Mouse (Mus musculus) mesoderm, embryonic 11.5 days (tissue): ENCODE measurements around the gene Tmem243.

Experiments
- DNase-seq: peaks from one replicate; pipeline ENCODE4 v3.0.0-alpha.2; 2012; ENCODE audit warnings: low read depth, low spot score

Gene Tmem243

GRCm38 (mm10) chr5:9100207-9100848, at the start of gene Tmem243:
Gene Tmem243, plus strand, starts transcription at chr5:9100668.
- DNase-seq = peak; percentile 92

GRCm38 (mm10) chr5:9056020-9056660, 44.3 kb upstream of the Tmem243 start:
- peak; percentile 64 for DNase-seq

GRCm38 (mm10) chr5:9057277-9057879, 43.1 kb upstream of the Tmem243 start:
- no peak for DNase-seq

GRCm38 (mm10) chr5:9059303-9060023, 41.0 kb upstream of the Tmem243 start:
- DNase-seq = no peak

- DNase-seq = no peak
Measured at GRCm38 (mm10) chr5:9060228-9060627, 40.2 kb upstream of the Tmem243 start.

- no peak for DNase-seq
Measured at GRCm38 (mm10) chr5:9064217-9064616, 36.3 kb upstream of the Tmem243 start.

- DNase-seq = no peak
Measured at GRCm38 (mm10) chr5:9068886-9069285, 31.6 kb upstream of the Tmem243 start.

GRCm38 (mm10) chr5:9069599-9070209, 30.8 kb upstream of the Tmem243 start:
- DNase-seq = no peak

- no peak for DNase-seq
Measured at GRCm38 (mm10) chr5:9071360-9071759, 29.1 kb upstream of the Tmem243 start.

GRCm38 (mm10) chr5:9073177-9073854, 27.2 kb upstream of the Tmem243 start:
- peak; percentile 8 for DNase-seq

GRCm38 (mm10) chr5:9079773-9080501, 20.5 kb upstream of the Tmem243 start:
- DNase-seq = no peak

GRCm38 (mm10) chr5:9086924-9087719, 13.3 kb upstream of the Tmem243 start:
- DNase-seq = no peak

GRCm38 (mm10) chr5:9090493-9091106, 9.9 kb upstream of the Tmem243 start:
- no peak for DNase-seq

GRCm38 (mm10) chr5:9092716-9093115, 7.8 kb upstream of the Tmem243 start:
- no peak for DNase-seq

- no peak for DNase-seq
Measured at GRCm38 (mm10) chr5:9093490-9093889, 7.0 kb upstream of the Tmem243 start.

- DNase-seq = peak; percentile 53
Measured at GRCm38 (mm10) chr5:9100849-9101801, 657 bp downstream of the Tmem243 start.

- no peak for DNase-seq
Measured at GRCm38 (mm10) chr5:9102696-9103095, 2.2 kb downstream of the Tmem243 start.

GRCm38 (mm10) chr5:9103958-9104357, 3.5 kb downstream of the Tmem243 start:
- DNase-seq = no peak
